32 mouse cellular contexts compared by ENCODE assay signal in genomic region chr6:85543351-85544175, GRCm38 (mm10). TPM values are rescaled to one million over a fixed set of nuclear protein-coding genes. Genes with fewer than 3 reads are reported as not detected.
A peak's percentile ranks its signal among the peaks of the same experiment; 100 is the strongest.
DNase-seq lines count a peak whose midpoint lies in the region; ATAC-seq and TF ChIP-seq lines count a peak whose summit lies in the region.
"Had no signal": no experiment of that assay in that cellular context is flagged by ENCODE, and none has a peak within 500 bp of the region (broad histone marks: within the 10 kb centered on the region; RNA-seq: fewer than 3 reads in every experiment).

No protein-coding gene starts in this region.

- no peaks in the 10 kb centered on the region for H3K4me1 ChIP-seq in midbrain, postnatal 0 days (ENCODE audit: insufficient read depth, low read length)
- no peaks in the 10 kb centered on the region for H3K4me1 ChIP-seq in midbrain, embryonic 11.5 days (ENCODE audit: control insufficient read depth, insufficient read depth, low read length)
- H3K4me1 ChIP-seq in cerebellum, adult 2 months (ENCODE audit: control insufficient read depth, insufficient read depth, low read length): peaks cover 15% of the 10 kb centered on the region; the same call in 1 of the 2 replicates
- H3K4me1 ChIP-seq: embryonic facial prominence, embryonic 12.5 days; heart, embryonic 13.5 days; hindbrain, embryonic 10.5 days; intestine, embryonic 15.5 days; liver, embryonic 12.5 days; midbrain, embryonic 12.5 days; neural tube, embryonic 13.5 days had no signal

- H3K27me3 ChIP-seq in midbrain, postnatal 0 days (ENCODE audit: insufficient read depth, low read length): no peaks in the 10 kb centered on the region
- no peaks in the 10 kb centered on the region for H3K27me3 ChIP-seq in midbrain, embryonic 11.5 days (ENCODE audit: control insufficient read depth, insufficient read depth, low read length)
- no peaks in the 10 kb centered on the region for H3K27me3 ChIP-seq in cerebellum, adult 2 months (ENCODE audit: control insufficient read depth, insufficient read depth, low read length)
- H3K27me3 ChIP-seq: embryonic facial prominence, embryonic 12.5 days; heart, embryonic 13.5 days; intestine, embryonic 15.5 days; liver, embryonic 12.5 days; midbrain, embryonic 12.5 days had no signal

- 77% methylated on average over 10 of the region's 10 CpGs for WGBS in midbrain, postnatal 0 days
- 82% methylated on average over 10 of the region's 10 CpGs for WGBS in midbrain, embryonic 11.5 days
- 15% methylated on average over 10 of the region's 10 CpGs for WGBS in cerebellum, adult 2 months

- no peak for ATAC-seq in midbrain, postnatal 0 days (ENCODE audit: low FRiP score)
- ATAC-seq in midbrain, embryonic 11.5 days (ENCODE audit: low FRiP score): no peak
- ATAC-seq: intestine, embryonic 15.5 days; liver, embryonic 12.5 days; liver, postnatal 0 days had no signal

- no peaks in the 10 kb centered on the region for H3K36me3 ChIP-seq in midbrain, postnatal 0 days (ENCODE audit: insufficient read depth, low read length)
- H3K36me3 ChIP-seq in midbrain, embryonic 11.5 days (ENCODE audit: control insufficient read depth, insufficient read depth, low read length): no peaks in the 10 kb centered on the region
- H3K36me3 ChIP-seq: embryonic facial prominence, embryonic 12.5 days; heart, embryonic 13.5 days; hindbrain, embryonic 10.5 days; intestine, embryonic 15.5 days; liver, embryonic 12.5 days; midbrain, embryonic 12.5 days; neural tube, embryonic 13.5 days had no signal

- no peak overlapping the region for H3K4me3 ChIP-seq in midbrain, postnatal 0 days (ENCODE audit: low read depth, low read length)
- H3K4me3 ChIP-seq in midbrain, embryonic 11.5 days (ENCODE audit: low read depth, low read length): no peak overlapping the region
- H3K4me3 ChIP-seq in cerebellum, adult 2 months (replicated peaks; ENCODE audit: insufficient read depth, low read depth, low read length): no peak overlapping the region
- H3K4me3 ChIP-seq: embryonic facial prominence, embryonic 12.5 days; heart, adult 2 months; heart, embryonic 13.5 days; hindbrain, embryonic 10.5 days; intestine, embryonic 15.5 days; liver, embryonic 12.5 days; midbrain, embryonic 12.5 days; neural tube, embryonic 13.5 days had no signal

- no peak for TF ChIP-seq CTCF in midbrain, postnatal 0 days (IDR thresholded peaks at IDR 0.05)
- TF ChIP-seq CTCF in cerebellum, adult 2 months (IDR thresholded peaks at IDR 0.05; ENCODE audit: borderline replicate concordance, insufficient read depth, low read depth, low read length): no peak

- no peaks in the 10 kb centered on the region for H3K9me3 ChIP-seq in midbrain, postnatal 0 days (ENCODE audit: low read length)
- H3K9me3 ChIP-seq in midbrain, embryonic 11.5 days (ENCODE audit: control insufficient read depth, low read length): no peaks in the 10 kb centered on the region
- H3K9me3 ChIP-seq: embryonic facial prominence, embryonic 12.5 days; heart, embryonic 13.5 days; hindbrain, embryonic 10.5 days; intestine, embryonic 15.5 days; liver, embryonic 12.5 days; midbrain, embryonic 12.5 days; neural tube, embryonic 13.5 days had no signal

- intact Hi-C loops in gastrocnemius, postnatal 14 days (cut with DNase I; ENCODE audit: low total_unique reads): no loop called here

- H3K9ac ChIP-seq in midbrain, postnatal 0 days (replicated peaks; ENCODE audit: low read length, poor library complexity, severe bottlenecking): no peak overlapping the region
- H3K9ac ChIP-seq in midbrain, embryonic 11.5 days (ENCODE audit: low read length): no peak overlapping the region
- H3K9ac ChIP-seq: embryonic facial prominence, embryonic 12.5 days; heart, embryonic 13.5 days; intestine, embryonic 15.5 days; liver, embryonic 12.5 days; liver, postnatal 0 days; midbrain, embryonic 12.5 days; neural tube, embryonic 13.5 days had no signal

- no peak for TF ChIP-seq POLR2A in cerebellum, adult 2 months (IDR thresholded peaks at IDR 0.05; ENCODE audit: borderline replicate concordance, insufficient read depth, low read length)

- H3K27ac ChIP-seq in midbrain, postnatal 0 days (ENCODE audit: low read depth, low read length): no peak overlapping the region
- H3K27ac ChIP-seq in midbrain, embryonic 11.5 days (ENCODE audit: low read depth, low read length): no peak overlapping the region
- H3K27ac ChIP-seq in cerebellum, adult 2 months (ENCODE audit: insufficient read depth, low read length): peak overlapping the region; percentile 88
- H3K27ac ChIP-seq: embryonic facial prominence, embryonic 12.5 days; heart, adult 2 months; heart, embryonic 13.5 days; hindbrain, embryonic 10.5 days; hindbrain, postnatal 0 days; intestine, embryonic 15.5 days; liver, embryonic 12.5 days; midbrain, embryonic 12.5 days; neural tube, embryonic 13.5 days; stomach, postnatal 0 days had no signal

- H3K4me2 ChIP-seq in midbrain, postnatal 0 days (ENCODE audit: low read depth, low read length, poor library complexity, severe bottlenecking): no peak overlapping the region
- H3K4me2 ChIP-seq in midbrain, embryonic 11.5 days: no peak overlapping the region
- H3K4me2 ChIP-seq: embryonic facial prominence, embryonic 12.5 days; heart, embryonic 13.5 days; intestine, embryonic 15.5 days; liver, embryonic 12.5 days; midbrain, embryonic 12.5 days; neural tube, embryonic 13.5 days had no signal

- DNase-seq in midbrain, postnatal 0 days (ENCODE audit: low spot score): peak; percentile 9
- no peak for DNase-seq in midbrain, embryonic 11.5 days (ENCODE audit: low spot score, missing footprints)
- DNase-seq in cerebellum, adult 2 months: peak; percentile 74 to 80
- DNase-seq in cerebellum, postnatal 14 days: peak; percentile 66 to 71
- no peak for DNase-seq in gastrocnemius, postnatal 25 days
- no peak for DNase-seq in gastrocnemius, postnatal 14 days
- DNase-seq in layer of hippocampus, postnatal 10 days (ENCODE audit: low spot score in 2 of 2): no peak
- DNase-seq: adrenal gland, postnatal 25 days; embryo, embryonic 11 days; heart, adult 2 months; heart, postnatal 10 days; kidney, adult 9 months; kidney, postnatal 10 days; liver, postnatal 0 days; lung, postnatal 36 days; thymus, adult 18-20 months; thymus, postnatal 36 days had no signal

RNA-seq across cellular contexts. Expression of gene Egr4, which starts 30.2 kb away (rescaled TPM):
- total RNA-seq in midbrain, postnatal 0 days (2014; rRNA removed): 0.77 and 0.90 TPM in 2 replicates
- polyA plus RNA-seq in midbrain, postnatal 0 days (2015; fragmentation: Nextera tagmentation; extraction: Ambion mirVana): 0.12 and 0.19 TPM in 2 replicates
- not detected in 2 replicates for polyA plus RNA-seq in midbrain, embryonic 11.5 days (2014; fragmentation: Nextera tagmentation; extraction: Ambion mirVana)
- polyA plus RNA-seq in cerebellum, adult 2 months (2012; rRNA removed): 8.3 and 9.8 TPM in 2 replicates
- total RNA-seq in gastrocnemius, postnatal 25 days (2021): not detected
- not detected for total RNA-seq in gastrocnemius, postnatal 14 days (2021)
- 10 to 100 TPM; 21.3 to 22.5 TPM for total RNA-seq in layer of hippocampus, postnatal 10 days (2021)
- total RNA-seq: adrenal gland, adult 18-20 months; adrenal gland, postnatal 25 days; gastrocnemius, postnatal 4 days; heart, adult 2 months; heart, postnatal 10 days; megakaryocyte, adult 5-6 weeks had no signal
- polyA plus RNA-seq: embryonic facial prominence, embryonic 12.5 days; forebrain, embryonic 14.5 days; heart, adult 2 months; heart, embryonic 13.5 days; hindbrain, embryonic 10.5 days; intestine, embryonic 15.5 days; large intestine, adult 2 months; liver, embryonic 12.5 days; liver, postnatal 0 days; lung, embryonic 16.5 days; midbrain, embryonic 12.5 days; neural tube, embryonic 13.5 days; stomach, postnatal 0 days had no signal

RNA-seq across cellular contexts. Expression of gene Fbxo41, which starts 40.8 kb away (rescaled TPM):
- total RNA-seq in midbrain, postnatal 0 days (2014; rRNA removed): 58.1 and 67.3 TPM in 2 replicates
- polyA plus RNA-seq in midbrain, postnatal 0 days (2015; fragmentation: Nextera tagmentation; extraction: Ambion mirVana): 12.1 and 13.3 TPM in 2 replicates
- polyA plus RNA-seq in midbrain, embryonic 11.5 days (2014; fragmentation: Nextera tagmentation; extraction: Ambion mirVana): 0.79 and 1.1 TPM in 2 replicates
- polyA plus RNA-seq in cerebellum, adult 2 months (2012; rRNA removed): 32.9 and 33.8 TPM in 2 replicates
- not detected for total RNA-seq in gastrocnemius, postnatal 25 days (2021)
- total RNA-seq in gastrocnemius, postnatal 14 days (2021): under 1 TPM; 0.02 to 0.04 TPM
- total RNA-seq in layer of hippocampus, postnatal 10 days (2021): 10 to 100 TPM; 84.7 to 86.0 TPM
- total RNA-seq: heart, postnatal 10 days; megakaryocyte, adult 5-6 weeks had no signal
- polyA plus RNA-seq: liver, postnatal 0 days had no signal

RNA-seq across cellular contexts. Expression of gene Alms1, which starts 43.8 kb away (rescaled TPM):
- total RNA-seq in midbrain, postnatal 0 days (2014; rRNA removed): 15.3 and 19.8 TPM in 2 replicates
- polyA plus RNA-seq in midbrain, postnatal 0 days (2015; fragmentation: Nextera tagmentation; extraction: Ambion mirVana): 1.9 and 2.5 TPM in 2 replicates
- 8.8 and 9.0 TPM in 2 replicates for polyA plus RNA-seq in midbrain, embryonic 11.5 days (2014; fragmentation: Nextera tagmentation; extraction: Ambion mirVana)
- 14.1 and 14.9 TPM in 2 replicates for polyA plus RNA-seq in cerebellum, adult 2 months (2012; rRNA removed)
- total RNA-seq in gastrocnemius, postnatal 25 days (2021): under 1 TPM; 0.54 to 0.70 TPM
- total RNA-seq in gastrocnemius, postnatal 14 days (2021): 1 to 10 TPM; 1.3 TPM
- 1 to 10 TPM; 7.4 to 8.0 TPM for total RNA-seq in layer of hippocampus, postnatal 10 days (2021)

Comparison
In these comparisons a context has a peak if more than half of its experiments do, and no peak if none do; other contexts are left out.
1. DNase-seq: peak in midbrain, postnatal 0 days (single experiment), cerebellum, adult 2 months (2 of 2) and cerebellum, postnatal 14 days (2 of 2); none in midbrain, embryonic 11.5 days (single experiment), gastrocnemius, postnatal 25 days (single experiment), gastrocnemius, postnatal 14 days (single experiment) and layer of hippocampus, postnatal 10 days (0 of 2).
2. RNA of gene Egr4, which starts 30.2 kb away (total RNA-seq): 21.3 to 22.5 TPM in layer of hippocampus, postnatal 10 days; 0.77 to 0.90 TPM in midbrain, postnatal 0 days, not detected in gastrocnemius, postnatal 25 days and not detected in gastrocnemius, postnatal 14 days; every median in the first group is over 10 times any median in the second.
3. RNA of gene Fbxo41, which starts 40.8 kb away (total RNA-seq): 84.7 to 86.0 TPM in layer of hippocampus, postnatal 10 days and 58.1 to 67.3 TPM in midbrain, postnatal 0 days; 0.02 to 0.04 TPM in gastrocnemius, postnatal 14 days and not detected in gastrocnemius, postnatal 25 days; every median in the first group is over 10 times any median in the second.